Mouse (Mus musculus) megakaryocyte, adult 5-6 weeks (primary cell): ENCODE results near the gene Slc7a14. TPM values are rescaled to one million over a fixed set of nuclear protein-coding genes. Genes with fewer than 3 reads are reported as not detected.
"Not testable (repeated sequence)": the region's sequence is repeated elsewhere in the genome, so short reads cannot be mapped to it uniquely, and the experiment has no call there.

Source experiments
- ATAC-seq: 2 replicates; pipeline ENCODE4 v1.8.0; 2016; ENCODE audit warnings: mild to moderate bottlenecking, inconsistent platforms; ENCODE audit not compliant: poor library complexity, severe bottlenecking
- total RNA-seq, 2 experiments: library from RNA; stranded (forward) in 1 of 2; stranded (reverse) in 1 of 2; fragments of 153-499, 151-499 nt in 1 of 2; fragments of 221-1000, 200-1000 nt in 1 of 2; gene quantifications; 2 replicates each; pipeline versions ENCODE4 v1.2.3 to v1.2.4; 2015 to 2017

The Slc7a14 gene
- total RNA-seq (2015) = 0.02 TPM in 1 of 2 replicates, not detected in the other
- total RNA-seq (2017) = under 0.01 TPM in 1 of 2 replicates, not detected in the other

DNA sequence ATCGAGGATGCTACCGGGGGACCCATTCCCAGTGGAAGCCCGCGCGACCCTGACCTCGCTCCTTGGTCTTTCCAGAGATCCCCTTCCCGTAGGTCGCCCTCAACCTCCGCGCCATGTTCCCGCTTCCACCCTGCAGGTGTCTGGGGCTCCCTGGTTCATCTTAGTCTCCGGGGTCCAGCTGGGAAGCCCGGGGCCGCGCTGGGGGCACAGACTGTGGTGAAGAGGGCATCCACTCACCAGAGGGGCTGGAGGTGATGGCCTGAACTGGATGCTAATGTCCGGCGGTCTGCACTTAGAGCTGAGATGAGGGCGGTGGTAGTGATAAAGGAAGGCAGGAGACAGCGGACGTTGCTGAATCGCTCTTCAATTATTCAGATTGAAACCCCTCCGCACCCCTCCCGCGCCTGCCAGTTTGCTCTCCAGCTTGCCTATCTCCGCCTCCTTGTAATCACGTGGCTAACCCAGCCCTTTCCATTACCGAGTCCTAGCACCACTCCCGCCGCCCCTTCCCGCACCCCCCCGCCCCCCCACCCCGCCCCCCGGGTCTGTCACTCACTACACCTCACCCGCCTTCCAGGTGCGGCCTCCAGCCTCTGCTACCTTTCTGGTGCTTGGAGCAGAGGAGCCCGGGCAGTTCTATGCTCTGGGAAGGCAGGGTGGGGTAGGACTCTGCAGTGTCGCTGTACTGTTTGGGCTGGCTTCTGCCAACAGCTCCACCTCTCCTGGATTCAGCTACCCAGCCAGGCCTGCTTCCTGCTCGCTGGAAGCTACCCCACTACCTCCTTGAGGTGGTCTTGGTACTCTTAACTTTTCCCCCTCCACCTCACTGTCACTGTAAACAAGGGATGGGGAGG lies at the start of gene Slc7a14:
Gene Slc7a14, minus strand, starts transcription at position 445 of the 854 bp plus-strand sequence.
- ATAC-seq = no peak

DNA sequence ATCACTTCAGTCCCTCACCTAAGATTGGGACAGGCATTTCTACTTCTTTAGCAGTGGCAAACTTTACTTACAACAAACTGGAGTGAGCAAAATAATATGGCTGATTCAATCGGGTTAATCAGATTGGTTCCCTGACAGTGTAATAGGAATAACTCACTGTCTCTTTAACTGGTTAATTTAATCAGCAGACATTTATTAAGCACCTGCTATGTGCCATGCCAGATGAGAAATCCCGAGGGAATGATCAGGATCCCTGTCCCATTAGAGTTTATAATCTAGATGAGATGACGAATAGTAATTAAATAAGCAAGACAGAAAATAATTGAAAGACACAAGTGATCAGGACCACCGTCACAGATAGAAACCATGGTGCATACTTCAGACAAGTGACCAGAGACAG lies 36.4 kb upstream of the Slc7a14 start:
- no peak for ATAC-seq

DNA sequence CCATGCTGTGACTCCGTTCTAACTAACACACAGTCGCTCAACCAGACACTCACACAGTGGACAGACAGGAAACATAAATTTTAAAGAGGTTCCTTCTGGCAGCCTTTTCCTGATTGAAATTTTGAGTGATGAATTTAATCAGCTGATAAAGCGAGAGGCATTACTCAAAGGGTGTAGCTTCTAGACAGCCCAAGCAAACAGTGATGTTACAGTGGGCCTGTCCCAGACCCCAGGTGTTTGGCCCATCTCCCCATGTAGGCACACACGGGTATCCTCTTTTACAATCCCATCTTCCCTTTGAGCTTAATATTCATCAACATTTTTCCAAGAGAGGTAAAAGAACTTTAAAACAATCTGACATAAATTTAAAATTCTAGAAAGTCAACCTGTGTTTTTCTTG lies 35.6 kb upstream of the Slc7a14 start:
- ATAC-seq = no peak

DNA sequence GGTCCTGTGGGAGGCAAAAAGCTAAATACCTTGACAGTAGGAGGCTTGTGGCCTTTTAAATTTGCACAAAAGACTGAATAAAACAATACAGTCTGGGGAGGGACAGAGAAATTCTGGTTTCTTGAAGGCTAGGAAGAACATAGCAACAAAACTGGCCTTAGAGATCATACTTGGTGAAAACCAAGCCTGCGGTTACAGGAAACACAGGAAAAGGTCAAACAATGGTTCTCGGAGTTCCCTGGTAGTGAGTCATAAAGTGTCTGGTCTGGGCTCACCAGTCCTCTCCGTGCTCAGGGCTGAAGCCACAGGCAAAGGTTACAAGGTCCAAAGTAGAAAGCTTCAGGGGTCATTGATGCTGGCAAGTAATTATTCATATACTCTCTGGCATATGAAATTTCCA lies 29.1 kb upstream of the Slc7a14 start:
- ATAC-seq = no peak

DNA sequence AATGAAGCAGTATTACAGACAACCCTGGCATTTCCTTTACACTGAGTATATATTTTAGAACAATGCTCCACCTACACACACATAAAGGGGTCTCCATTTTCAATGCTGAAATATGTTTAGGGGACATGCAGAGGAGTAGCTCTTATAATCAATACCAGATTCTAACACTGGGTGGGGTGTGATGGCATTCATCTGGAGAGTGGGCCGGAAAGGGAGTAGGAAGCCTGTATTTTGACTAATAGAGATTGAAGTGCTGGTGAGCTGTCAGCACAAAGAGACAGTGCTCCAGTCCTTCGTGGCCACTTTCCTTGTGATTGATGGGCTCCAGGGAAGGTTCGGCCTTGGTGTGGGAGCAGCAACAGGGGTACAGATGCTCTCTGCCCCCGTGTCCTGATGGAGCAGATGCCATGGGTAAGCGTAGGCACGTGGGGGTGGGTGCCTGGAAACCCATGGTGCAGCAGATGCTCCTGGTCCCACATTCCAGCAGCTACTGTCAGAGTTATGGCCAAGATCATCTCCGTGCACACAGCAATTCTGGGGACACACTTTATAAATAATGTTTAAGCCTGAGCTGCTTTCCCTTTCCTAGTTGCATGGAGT lies 18.2 kb upstream of the Slc7a14 start:
- ATAC-seq = no peak

DNA sequence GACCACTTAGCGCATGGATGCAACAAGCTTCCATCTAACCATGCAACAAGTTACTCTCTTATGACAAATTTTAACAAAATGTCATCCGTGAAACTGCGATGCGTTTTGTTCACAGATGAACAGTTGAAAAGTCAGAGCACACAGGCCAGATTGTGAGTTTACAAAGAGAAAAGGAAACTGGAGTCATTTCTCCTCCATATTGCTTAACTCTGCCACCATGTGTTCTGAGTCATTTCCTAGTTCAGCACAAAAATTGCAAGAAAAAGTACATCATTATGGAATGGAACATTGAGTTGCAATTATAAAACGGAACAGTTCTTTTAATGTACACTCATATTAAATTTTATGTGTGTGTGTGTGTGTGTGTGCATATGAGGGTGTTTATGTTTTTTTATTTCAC lies 17.6 kb upstream of the Slc7a14 start:
- no peak for ATAC-seq

DNA sequence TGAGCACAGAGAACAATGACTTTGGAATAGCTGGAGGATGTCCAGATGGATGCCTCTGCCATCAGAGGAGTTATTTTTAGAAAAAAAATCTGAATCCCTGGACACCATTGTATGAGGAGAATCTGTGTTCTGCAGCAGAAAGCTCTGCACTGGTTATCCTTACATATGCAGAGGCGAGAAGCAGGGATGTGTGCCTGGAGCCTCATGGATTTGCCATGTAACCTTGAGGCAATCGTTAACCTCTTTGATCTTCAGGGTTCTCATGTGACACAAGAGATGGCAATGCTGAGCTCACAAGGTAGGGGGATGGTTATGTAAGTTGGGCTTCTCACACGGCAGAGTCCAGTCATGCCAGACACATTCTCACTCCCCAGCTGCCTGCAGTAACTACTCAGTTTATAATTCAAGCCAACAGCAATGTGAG lies 14.1 kb upstream of the Slc7a14 start:
- ATAC-seq = no peak

DNA sequence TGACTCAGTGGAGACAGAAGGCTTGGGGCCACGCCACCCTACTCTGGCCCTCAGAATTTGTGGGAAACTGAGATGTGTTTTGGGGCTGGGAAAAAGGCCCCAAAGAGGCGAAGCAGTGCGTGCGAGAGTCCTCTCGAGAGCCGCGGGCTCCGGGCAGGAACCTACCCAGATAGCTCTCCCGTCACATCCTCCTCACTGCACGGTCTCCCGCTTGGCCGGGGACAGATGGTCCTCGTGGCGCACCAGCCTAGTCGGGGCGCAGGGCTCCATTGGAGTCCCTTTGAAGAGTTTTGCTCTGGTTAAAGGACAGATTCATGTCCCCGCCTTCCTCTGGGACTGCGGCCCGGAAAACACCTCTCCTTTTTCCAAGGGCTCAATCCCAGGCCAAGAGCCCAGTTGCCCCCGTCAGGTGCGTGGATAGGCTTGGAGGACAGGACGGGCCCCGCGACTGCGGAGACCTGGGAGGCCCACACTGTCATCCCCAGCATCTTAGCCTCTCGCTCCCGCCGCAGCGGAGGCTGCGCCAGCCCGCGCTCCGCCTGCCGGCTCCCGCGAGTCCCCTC lies 726 bp downstream of the Slc7a14 start:
- ATAC-seq = no peak

DNA sequence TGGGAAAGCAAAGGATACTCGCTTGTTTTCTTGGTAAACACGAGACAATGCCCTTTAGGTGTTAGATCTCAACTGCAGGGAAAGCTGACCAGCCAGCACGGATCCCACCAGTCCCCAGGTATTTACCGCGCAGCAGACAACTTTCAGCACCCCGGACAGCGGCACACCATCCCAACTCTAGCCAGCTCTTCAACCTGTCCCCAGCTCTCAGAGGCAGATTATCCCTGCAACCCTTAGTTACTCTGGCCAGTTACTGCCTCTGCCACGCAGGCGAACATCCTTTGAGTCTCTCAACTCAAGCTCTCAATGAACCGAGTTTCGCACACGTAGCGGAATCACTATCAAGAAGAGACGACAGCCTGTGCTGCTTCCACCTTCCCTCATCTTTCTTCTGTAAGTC lies 1.3 kb downstream of the Slc7a14 start:
- no peak for ATAC-seq

DNA sequence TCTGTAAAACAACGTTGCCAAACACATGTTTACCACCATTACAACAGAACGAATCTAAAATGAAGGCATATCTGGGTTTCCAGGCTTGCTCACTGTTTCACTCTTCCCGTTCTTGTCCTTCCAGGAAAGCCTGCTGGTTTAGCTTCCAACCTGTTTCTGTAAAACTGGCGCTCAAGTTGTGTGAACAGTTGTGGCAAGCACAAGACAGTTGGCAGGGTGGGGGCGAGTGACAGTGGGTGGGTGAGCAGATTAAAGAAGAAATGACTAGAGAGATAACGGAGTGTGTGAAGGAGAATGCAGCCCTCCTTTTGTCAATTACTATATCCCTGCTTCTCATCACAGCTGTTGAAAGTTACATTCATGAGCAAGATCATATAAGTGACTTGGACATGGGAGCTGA lies 2.2 kb downstream of the Slc7a14 start:
- ATAC-seq = no peak

DNA sequence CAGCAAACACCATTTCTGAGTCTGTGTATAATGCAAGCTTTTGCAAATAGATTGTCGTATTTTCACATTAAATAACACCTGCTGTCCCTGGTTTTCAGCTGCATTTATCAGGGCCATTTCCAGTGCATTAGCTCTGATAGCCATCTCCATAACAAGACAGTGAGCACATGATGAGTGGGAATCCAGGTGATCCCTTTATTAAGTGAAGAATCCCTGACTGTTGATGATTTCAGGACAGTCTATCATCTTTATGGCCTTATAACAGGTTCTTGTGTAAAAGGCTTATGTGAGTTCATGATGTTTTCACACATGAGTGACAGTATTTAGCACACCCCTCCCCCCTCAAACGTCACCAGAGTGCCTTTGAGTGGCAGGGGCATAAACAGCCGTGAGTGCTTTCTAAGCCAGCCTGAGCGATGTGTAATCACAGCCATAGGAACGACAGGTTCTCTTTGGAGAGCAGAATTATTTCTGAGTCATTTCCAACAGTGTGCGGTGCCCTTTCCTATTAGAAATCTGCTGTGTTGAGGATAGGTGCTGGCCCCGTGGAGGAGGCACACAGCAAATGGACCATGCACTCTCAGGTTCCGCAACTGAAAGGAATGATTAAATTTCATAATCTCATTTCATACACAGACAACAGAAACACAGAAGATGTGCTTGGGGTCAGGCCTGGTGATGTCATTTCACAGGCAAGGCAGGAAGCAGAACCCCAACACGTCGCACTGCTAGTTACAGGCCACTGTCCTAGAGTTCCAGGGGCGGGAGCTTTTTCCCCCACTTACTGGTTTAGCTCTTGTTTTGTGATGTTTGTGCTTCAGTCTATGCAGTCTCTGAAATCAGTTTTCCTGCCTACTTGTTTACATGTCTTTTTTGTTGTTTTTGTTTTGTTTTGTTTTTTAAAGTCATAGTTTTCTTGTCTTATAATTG lies 18.2 kb downstream of the Slc7a14 start:
- ATAC-seq = no peak

DNA sequence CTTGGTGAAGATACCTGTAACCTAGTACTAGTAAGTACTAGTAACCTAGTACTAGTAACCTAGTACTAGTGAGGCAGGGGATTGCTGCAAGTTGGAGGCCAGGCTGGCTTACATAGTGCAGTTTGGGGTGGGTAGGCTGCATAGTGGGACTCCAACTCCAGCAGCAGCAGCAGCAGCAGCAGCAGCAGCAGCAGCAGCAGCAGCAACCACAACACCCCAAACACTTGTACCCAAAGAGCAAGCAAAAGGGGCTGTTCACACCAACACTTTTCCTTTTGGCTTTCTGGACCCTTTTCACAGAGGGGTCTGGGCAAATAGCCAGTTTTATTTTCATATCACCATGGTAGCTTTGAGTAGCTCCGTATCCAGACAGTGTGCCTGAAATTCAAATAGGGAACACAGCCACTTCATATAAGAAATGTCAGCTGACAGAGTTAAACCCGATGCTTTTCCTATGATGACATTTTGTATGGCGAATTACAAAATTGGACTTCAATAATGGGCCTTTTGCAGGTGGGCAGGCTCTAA lies 22.7 kb downstream of the Slc7a14 start:
- ATAC-seq = no peak

DNA sequence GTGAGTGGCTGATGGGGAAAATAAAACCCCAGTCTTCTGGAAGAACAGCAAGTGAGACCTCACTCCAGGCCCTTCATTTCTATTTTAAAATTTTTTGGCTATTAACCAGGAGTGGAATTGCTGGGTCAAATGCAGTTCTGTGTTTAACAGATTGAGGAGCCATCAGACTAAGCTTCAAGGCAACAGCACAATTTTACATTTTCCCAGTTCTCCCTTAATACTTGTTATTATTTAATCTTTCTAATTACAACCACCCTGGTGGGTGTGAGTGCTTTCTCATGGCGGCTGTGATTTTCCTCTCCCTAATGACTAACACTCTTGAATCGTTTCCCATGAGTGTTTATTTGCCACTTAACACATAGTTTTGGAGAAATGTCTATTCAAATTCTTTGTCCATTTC lies 29.1 kb downstream of the Slc7a14 start:
- ATAC-seq = no peak

DNA sequence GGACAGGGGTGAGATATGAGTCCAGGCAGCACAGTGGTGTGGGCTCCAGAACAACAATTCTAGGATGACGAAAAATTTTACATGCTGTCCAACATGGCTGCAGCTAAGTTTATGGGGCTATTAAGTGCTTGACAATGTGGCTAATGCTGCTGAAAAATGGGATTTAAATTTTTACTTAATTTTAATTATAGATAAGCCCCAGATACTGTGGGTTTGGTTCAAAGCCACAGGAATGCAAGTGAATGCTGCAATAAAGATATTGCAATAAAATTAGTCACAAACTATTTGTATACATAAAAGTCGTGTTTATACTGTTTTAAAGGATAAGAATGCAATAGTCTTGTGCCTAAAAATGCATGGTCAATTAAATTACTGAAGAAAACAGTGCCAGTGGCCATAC lies 35.3 kb downstream of the Slc7a14 start:
- no peak for ATAC-seq

DNA sequence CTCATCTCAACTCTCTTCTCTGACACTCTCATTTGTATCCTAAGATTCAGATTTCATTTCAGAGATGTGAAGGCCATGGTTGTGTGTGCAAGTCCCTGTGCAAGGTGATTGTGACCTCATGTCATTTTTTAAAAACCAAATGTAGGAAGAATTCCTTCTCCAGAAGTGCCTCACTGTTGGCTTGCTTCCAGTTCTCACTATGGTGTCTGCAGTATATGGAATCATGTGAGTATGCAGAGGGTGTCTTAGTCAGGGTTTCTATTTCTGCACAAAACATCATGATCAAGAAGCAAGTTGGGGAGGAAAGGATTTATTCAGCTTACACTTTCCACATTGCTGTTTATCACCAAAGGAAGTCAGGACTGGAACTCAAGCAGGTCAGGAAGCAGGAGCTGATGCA lies 36.9 kb downstream of the Slc7a14 start:
- not testable (repeated sequence) for ATAC-seq

DNA sequence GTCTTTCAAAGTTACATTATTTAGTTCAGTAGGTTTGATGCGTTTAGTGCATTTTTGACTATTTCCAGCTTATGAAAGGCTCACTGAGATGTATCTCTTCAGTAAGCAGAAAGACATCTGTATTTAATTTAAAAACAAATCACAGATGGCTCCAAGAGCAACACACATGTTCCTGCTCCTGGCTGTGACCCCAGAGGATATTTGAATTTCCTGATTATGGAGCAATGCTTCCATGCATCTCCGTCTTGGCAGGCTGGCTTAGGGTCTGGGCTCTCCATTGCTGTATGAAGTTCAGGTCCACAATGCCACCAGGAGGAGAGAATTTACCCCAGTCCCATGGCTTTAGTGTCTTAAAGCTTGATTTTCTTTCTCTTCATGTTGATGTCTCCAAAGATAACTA lies 37.5 kb downstream of the Slc7a14 start:
- ATAC-seq = no peak

DNA sequence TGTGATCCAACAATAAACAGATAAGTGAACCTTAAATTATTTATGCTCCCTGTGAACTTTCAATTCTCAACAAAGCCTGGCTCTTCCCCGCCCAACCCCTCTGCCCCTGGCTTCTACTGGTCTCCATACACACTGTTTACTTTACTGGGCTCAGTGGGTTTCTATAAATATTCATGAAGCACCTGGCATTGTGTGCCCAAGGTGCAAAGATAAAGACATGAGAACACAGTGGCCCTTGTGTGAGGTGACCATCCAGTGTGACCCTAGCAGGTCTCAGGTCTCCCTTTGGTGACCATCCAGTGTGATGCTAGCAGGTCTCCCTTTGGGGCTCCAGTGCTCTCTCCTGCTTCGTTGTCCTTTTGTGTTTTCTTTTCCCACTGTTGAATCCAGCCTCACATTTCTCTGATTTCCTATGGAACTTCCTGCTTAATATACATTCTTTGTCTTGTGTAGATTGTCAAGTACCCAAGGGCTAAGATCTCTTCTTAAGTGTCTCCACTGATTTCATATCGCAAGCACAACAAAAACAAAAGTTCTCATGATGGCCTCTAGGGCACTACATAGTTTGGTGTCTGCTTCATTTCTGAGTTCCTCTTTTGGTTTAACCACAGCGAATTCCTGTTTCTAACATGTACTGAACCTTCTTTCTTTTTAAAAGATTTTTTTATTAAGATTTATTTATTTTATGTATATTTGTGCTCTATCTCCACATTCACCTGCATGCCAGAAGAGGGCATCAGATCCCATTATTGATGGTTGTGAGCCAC lies 40.4 kb downstream of the Slc7a14 start:
- ATAC-seq = no peak

DNA sequence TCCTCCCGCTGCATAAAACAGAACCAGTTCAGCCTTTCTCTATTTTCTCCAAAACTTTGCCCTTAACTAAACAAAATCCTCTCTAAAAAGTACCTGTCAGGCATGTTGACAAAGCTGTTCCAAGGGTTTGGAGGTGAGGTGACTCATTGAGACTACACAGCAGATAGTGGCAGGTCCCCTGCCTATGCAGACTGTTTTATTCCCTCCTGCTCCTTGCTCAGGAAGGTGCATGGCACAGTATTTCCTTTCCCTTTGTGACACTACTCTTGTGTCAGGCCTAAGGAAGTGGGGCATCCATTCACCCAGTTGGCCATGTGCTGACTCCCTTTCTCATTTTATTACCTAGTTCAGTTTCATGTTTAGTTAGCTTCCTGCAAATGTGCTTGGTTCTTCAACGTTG lies 42.3 kb downstream of the Slc7a14 start:
- ATAC-seq = no peak

DNA sequence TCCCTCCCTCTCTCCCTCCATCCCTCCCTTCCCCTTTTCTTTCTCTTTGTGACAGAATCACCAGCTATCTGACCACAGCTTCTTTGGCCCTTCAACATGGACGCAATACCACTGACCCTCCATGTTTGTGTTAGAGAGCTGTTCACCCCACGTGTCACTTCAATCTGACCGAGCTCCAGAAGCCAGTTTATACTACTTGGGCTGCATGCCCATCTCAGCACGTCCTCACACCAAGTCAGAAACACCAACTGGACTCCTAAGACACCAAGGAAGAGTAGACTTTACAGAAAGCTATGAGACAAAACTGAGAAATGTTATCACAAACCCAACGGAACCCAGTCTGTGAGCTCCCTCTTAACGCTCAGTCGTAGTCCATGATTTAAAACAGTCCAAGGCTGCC lies 43.2 kb downstream of the Slc7a14 start:
- no peak for ATAC-seq

DNA sequence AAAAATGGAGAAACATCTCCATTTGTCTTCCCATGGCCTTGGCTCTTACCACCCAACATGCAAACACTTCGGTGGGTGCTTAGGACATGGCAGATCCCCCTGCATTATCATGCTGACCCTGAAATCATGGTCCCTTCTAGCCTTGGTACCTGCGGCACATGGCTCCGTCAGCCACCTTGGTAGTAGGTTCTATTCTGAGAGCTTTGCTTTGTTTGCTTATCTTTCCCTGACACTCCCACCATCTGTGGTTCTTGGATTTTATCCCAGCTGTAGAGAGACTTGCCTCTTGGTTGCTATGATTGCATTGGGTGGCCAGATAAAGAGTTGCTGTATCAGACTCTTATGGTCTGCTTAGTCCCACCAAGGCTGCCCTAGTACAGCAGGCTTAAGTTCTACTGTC lies 46.6 kb downstream of the Slc7a14 start:
- ATAC-seq = no peak
